Mouse (Mus musculus): Measurements from ENCODE around the gene Med13. TPM values are rescaled to one million over a fixed set of nuclear protein-coding genes. Genes with fewer than 3 reads are reported as not detected.

Gene Med13
- polyA plus RNA-seq (2016; fragmentation: Nextera tagmentation; extraction: Ambion mirVana) = 7.2 and 9.3 TPM in 2 replicates

GRCm38 (mm10) chr11:86356854-86357788 lies at the start of gene Med13:
Med13 (minus strand) TSS chr11:86357602.
- DNase-seq (ENCODE audit: low spot score) = peak; percentile 81
- Histone ChIP-seq H3K36me3 (replicated peaks) (peaks cover 29% of the 10 kb centered on the region), H3K9me3 (no peaks in the 10 kb centered on the region), H3K27ac (replicated peaks) (peak within 1 kb of the TSS; percentile 98), H3K4me3 (peak within 1 kb of the TSS; percentile 98), H3K4me1 (peaks cover 25% of the 10 kb centered on the region), H3K27me3 (replicated peaks; ENCODE audit: low read depth, poor library complexity, severe bottlenecking) (no peaks in the 10 kb centered on the region)
- 1% methylated on average over 81 of the region's 81 CpGs for WGBS

GRCm38 (mm10) chr11:86404590-86404989 lies 47.2 kb upstream of the Med13 start:
- H3K4me3 ChIP-seq = no peak overlapping the region
- peaks cover 13% of the 10 kb centered on the region for H3K4me1 ChIP-seq
- H3K27ac ChIP-seq (replicated peaks) = no peak overlapping the region
- no peaks in the 10 kb centered on the region for H3K27me3 ChIP-seq (replicated peaks; ENCODE audit: low read depth, poor library complexity, severe bottlenecking)
- WGBS = 82% methylated on average over 4 of the region's 4 CpGs
- H3K36me3 ChIP-seq (replicated peaks) = no peaks in the 10 kb centered on the region
- no peak for DNase-seq (ENCODE audit: low spot score)
- H3K9me3 ChIP-seq = no peaks in the 10 kb centered on the region

- Histone ChIP-seq H3K27ac (replicated peaks) (no peak overlapping the region), H3K27me3 (replicated peaks; ENCODE audit: low read depth, poor library complexity, severe bottlenecking) (no peaks in the 10 kb centered on the region), H3K4me3 (no peak overlapping the region), H3K36me3 (replicated peaks) (no peaks in the 10 kb centered on the region), H3K9me3 (no peaks in the 10 kb centered on the region), H3K4me1 (peaks cover 9% of the 10 kb centered on the region)
- 65% methylated on average over 2 of the region's 2 CpGs for WGBS
- DNase-seq (ENCODE audit: low spot score) = no peak
These were observed 46.4 kb upstream of the Med13 start for GRCm38 (mm10) chr11:86403845-86404244.

DNA sequence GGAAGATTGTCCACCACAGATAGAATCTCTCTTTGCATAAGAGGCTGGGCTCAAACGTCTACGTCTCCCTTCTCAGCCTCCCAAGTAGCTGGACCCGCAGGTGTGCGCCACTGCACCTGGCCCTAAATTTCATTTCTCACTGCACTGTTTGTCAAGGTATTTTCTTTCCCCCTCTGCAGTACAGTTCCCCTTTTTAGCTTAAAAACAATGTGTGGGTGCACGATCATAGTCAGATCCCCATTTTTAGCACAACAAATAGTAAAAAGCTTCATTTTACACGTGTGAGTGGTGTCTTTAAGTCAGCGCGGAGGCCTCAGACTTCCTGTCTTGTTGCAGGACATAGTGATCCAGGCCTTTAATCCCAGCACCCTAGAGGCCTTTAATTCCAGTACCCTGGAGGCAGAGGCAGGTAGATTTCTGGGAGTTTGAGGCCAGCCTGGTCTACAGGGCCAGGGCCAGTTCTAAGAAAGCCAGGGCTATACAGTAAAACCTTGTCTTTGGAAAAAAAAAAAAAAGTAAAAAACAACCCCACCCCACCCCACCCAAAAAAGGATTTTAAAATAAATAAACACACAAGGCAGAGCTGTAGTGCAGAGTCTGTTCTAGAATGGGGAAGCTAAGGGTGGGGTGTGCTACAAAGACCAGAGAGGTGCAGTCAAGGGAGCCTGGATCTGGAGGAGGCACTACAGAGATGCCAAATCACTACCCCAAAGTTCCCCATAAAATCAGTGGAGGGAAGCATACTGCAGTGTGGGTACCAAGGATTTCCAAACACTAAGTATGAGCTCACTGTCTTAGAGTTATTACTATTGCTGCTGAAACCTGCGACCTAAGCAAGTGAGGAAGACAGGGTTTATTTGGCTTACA lies 42.1 kb upstream of the Med13 start:
- no peak for DNase-seq (ENCODE audit: low spot score)
- WGBS = 89% methylated on average over 9 of the region's 9 CpGs
- Histone ChIP-seq H3K4me3 (no peak overlapping the region), H3K36me3 (replicated peaks) (no peaks in the 10 kb centered on the region), H3K27me3 (replicated peaks; ENCODE audit: low read depth, poor library complexity, severe bottlenecking) (no peaks in the 10 kb centered on the region), H3K9me3 (no peaks in the 10 kb centered on the region), H3K4me1 (peaks cover 22% of the 10 kb centered on the region), H3K27ac (replicated peaks) (no peak overlapping the region)

DNA sequence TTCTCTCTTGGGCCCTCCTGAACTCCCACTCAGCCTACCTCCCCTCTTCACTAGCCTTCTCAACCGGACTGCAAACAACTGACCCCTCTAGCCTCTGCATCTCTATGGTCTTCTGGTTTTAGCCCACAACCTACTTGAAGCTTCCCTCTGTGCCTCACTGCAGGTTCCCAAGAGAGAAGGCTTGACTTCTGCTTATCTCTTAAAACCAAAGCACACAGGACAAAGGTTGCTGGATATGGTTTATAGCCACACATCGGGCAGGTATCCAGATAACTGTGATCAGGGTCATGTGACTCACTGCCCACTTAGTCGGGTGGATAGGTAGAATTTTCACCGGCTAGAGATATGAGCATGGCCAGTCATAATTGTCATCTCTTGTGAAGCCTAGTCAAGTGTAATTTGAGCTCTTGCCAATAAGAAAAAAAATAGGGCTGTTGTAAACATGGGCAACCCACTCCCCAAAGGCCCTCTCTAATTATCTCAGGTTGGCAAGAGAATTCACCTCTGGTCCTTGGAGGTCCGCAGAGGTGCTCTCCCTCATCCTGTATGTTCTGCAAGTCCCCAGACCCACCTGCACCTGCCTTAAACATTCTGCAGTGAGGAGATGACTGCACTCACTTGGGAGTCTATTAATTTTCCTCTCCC lies 39.7 kb upstream of the Med13 start:
- no peak overlapping the region for H3K4me3 ChIP-seq
- H3K27ac ChIP-seq (replicated peaks) = no peak overlapping the region
- peaks cover 19% of the 10 kb centered on the region for H3K4me1 ChIP-seq
- no peaks in the 10 kb centered on the region for H3K36me3 ChIP-seq (replicated peaks)
- no peak for DNase-seq (ENCODE audit: low spot score)
- WGBS = 81% methylated on average over 5 of the region's 5 CpGs
- no peaks in the 10 kb centered on the region for H3K9me3 ChIP-seq
- H3K27me3 ChIP-seq (replicated peaks; ENCODE audit: low read depth, poor library complexity, severe bottlenecking) = no peaks in the 10 kb centered on the region

DNA sequence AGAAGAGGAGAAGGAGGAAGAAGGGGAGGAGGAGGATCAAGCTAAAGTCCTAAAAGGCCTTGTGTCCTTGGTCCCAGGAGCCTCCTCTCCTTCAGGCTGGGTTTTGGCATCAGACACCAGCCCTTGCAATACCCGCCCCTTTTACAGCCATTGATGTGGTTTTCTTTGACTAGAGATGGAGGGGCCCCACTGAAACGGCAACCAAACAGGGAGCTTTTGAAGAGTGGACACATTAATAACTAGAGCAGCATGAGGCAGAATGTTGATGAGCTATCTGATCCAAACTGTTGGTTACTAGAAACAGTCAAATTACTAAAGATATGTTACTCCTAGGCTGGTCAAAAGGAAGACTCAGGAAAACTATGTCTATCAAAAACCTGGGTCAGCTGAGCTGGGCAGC lies 39.1 kb upstream of the Med13 start:
- 56% methylated on average over 2 of the region's 2 CpGs for WGBS
- H3K4me3 ChIP-seq = no peak overlapping the region
- H3K27me3 ChIP-seq (replicated peaks; ENCODE audit: low read depth, poor library complexity, severe bottlenecking) = no peaks in the 10 kb centered on the region
- no peaks in the 10 kb centered on the region for H3K36me3 ChIP-seq (replicated peaks)
- peaks cover 19% of the 10 kb centered on the region for H3K4me1 ChIP-seq
- DNase-seq (ENCODE audit: low spot score) = no peak
- H3K9me3 ChIP-seq = no peaks in the 10 kb centered on the region
- H3K27ac ChIP-seq (replicated peaks) = no peak overlapping the region; the same call in 1 of the 2 replicates

DNA sequence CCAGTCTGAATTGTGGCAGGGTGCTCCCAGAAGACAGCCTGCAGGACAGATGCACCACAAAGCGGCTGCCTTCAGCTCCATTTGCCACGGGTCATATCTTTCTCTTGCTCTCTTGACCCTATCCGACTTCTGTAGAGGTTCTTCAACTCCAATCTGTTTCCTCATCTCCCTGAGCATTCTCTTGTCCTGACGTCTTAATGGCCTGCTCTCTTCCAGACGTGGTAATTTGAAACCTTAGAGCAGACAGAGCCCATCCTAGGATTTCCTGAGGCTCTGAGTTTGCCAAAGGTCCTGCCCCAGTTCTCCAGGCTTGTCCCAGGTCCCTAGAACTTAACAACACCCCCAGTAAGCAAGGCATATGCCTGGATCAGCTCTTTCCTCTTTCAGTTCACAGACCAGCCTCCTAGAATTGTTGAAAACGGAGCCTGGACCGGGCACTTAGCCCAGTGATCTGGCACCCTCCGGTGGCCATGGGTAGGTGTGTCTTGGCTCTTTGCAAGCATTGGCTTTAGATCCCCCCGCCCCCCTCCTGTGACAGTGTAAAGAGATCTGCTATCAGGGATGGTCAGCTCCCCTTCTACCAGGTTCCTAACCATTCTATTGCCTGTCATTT lies 38.2 kb upstream of the Med13 start:
- Histone ChIP-seq H3K27ac (replicated peaks) (no peak overlapping the region; the same call in 1 of the 2 replicates), H3K36me3 (replicated peaks) (no peaks in the 10 kb centered on the region), H3K4me3 (peak overlapping the region; percentile 36), H3K27me3 (replicated peaks; ENCODE audit: low read depth, poor library complexity, severe bottlenecking) (no peaks in the 10 kb centered on the region), H3K4me1 (peaks cover 19% of the 10 kb centered on the region), H3K9me3 (no peaks in the 10 kb centered on the region)
- 3% methylated on average over 9 of the region's 9 CpGs for WGBS
- DNase-seq (ENCODE audit: low spot score) = peak; percentile 72

DNA sequence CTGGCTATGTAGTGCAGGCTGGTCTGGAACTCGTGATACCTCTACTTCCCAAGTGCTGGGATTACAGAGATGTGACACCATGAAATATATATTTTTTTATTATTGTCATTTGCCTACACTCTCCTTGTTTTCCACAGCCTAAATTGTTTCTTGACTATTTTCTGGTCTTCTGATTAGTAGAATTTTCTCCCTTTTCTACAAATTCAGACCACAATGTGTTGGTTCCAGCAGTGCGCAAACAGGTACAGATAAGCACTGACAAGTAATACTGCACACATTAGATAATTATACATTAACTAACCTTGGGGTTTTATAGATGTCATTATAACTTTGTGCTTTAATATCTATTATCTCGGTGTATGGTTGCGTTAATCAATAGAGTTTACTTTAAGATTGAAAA lies 37.7 kb upstream of the Med13 start:
- Histone ChIP-seq H3K27ac (replicated peaks) (no peak overlapping the region), H3K36me3 (replicated peaks) (no peaks in the 10 kb centered on the region), H3K4me3 (no peak overlapping the region), H3K27me3 (replicated peaks; ENCODE audit: low read depth, poor library complexity, severe bottlenecking) (no peaks in the 10 kb centered on the region), H3K4me1 (peaks cover 23% of the 10 kb centered on the region), H3K9me3 (no peaks in the 10 kb centered on the region)
- WGBS = 88% methylated on average over 4 of the region's 4 CpGs
- no peak for DNase-seq (ENCODE audit: low spot score)

DNA sequence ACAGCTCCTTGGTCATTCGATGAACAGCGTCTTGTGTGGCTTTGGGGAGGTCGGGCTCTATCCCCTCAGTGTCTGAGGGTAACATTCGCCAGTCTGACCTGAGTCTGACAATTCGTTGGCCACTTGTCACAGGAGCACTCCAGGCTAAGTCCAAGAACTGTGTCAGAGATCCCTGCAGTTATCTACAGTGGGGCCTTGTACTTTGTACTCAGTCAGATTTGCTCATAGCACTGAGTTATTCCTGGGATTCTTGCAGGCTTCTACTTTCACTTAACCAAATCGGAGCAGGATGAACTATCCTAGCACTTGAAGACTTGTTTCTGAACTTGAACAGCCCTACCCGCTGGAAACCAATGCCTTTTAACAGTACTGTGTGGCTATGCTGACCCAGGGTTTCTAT lies 34.3 kb upstream of the Med13 start:
- H3K4me1 ChIP-seq = peaks cover 31% of the 10 kb centered on the region
- DNase-seq (ENCODE audit: low spot score) = no peak
- WGBS = 89% methylated on average over 7 of the region's 7 CpGs
- no peaks in the 10 kb centered on the region for H3K36me3 ChIP-seq (replicated peaks)
- no peak overlapping the region for H3K4me3 ChIP-seq
- H3K27ac ChIP-seq (replicated peaks) = no peak overlapping the region
- H3K27me3 ChIP-seq (replicated peaks; ENCODE audit: low read depth, poor library complexity, severe bottlenecking) = no peaks in the 10 kb centered on the region
- H3K9me3 ChIP-seq = no peaks in the 10 kb centered on the region

GRCm38 (mm10) chr11:86390308-86390707 lies 32.9 kb upstream of the Med13 start:
- Histone ChIP-seq H3K4me3 (no peak overlapping the region), H3K36me3 (replicated peaks) (no peaks in the 10 kb centered on the region), H3K27ac (replicated peaks) (no peak overlapping the region), H3K4me1 (peaks cover 32% of the 10 kb centered on the region), H3K27me3 (replicated peaks; ENCODE audit: low read depth, poor library complexity, severe bottlenecking) (no peaks in the 10 kb centered on the region), H3K9me3 (no peaks in the 10 kb centered on the region)
- WGBS = 64% methylated on average over 1 of the region's 1 CpGs
- DNase-seq (ENCODE audit: low spot score) = no peak

DNA sequence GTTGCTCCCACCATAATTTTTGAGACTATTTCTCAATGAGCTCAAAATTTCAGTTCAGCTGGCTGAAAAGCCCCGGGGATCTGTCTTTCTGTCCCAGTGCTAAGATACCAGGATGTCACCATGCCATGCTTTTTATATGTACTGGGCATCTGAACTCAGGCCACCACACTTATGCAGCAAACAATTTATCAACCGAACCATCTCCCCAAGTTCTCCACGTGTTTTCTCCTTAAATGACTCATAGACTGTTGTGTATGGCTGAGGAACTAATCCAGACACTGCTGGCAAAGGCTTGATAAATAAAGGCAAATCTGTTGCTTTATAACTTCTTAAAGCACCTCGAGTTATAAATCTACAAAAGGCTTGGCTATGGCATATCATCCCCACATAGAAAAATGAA lies 32.1 kb upstream of the Med13 start:
- 86% methylated on average over 4 of the region's 4 CpGs for WGBS
- no peaks in the 10 kb centered on the region for H3K27me3 ChIP-seq (replicated peaks; ENCODE audit: low read depth, poor library complexity, severe bottlenecking)
- DNase-seq (ENCODE audit: low spot score) = no peak

More for the DNA sequence above, 32.1 kb upstream of the Med13 start:
- Histone ChIP-seq H3K27ac (replicated peaks) (no peak overlapping the region), H3K9me3 (no peaks in the 10 kb centered on the region), H3K4me1 (peaks cover 31% of the 10 kb centered on the region), H3K36me3 (replicated peaks) (no peaks in the 10 kb centered on the region), H3K4me3 (no peak overlapping the region)
